Mouse (Mus musculus) CH12.LX (cell line): Measurements from ENCODE around the gene Med17. TPM values are rescaled to one million over a fixed set of nuclear protein-coding genes. Genes with fewer than 3 reads are reported as not detected.

Experiments
- DNase-seq: peaks from one replicate; pipeline ENCODE4 v3.0.0-alpha.2; 2013; ENCODE audit errors: extremely low read depth
- H3K27ac ChIP-seq: 2 replicates; pipeline ENCODE4 v1.5.1; 2012; ENCODE audit warnings: low read depth, mild to moderate bottlenecking, control low read depth, moderate library complexity; ENCODE audit not compliant: insufficient read depth
- H3K27me3 ChIP-seq: replicated peaks from 2 replicates; pipeline ENCODE3; 2012; ENCODE audit warnings: inconsistent platforms
- H3K36me3 ChIP-seq, 2 experiments: replicated peaks in 1 of 2; 2 replicates each; pipeline versions ENCODE3 to v1.6.1; 2012; ENCODE audit warnings: inconsistent platforms in 1 of 2, low read length in 1 of 2, mild to moderate bottlenecking in 1 of 2, mixed read lengths in 1 of 2, moderate library complexity in 1 of 2; ENCODE audit not compliant: control insufficient read depth in 1 of 2, insufficient read depth in 1 of 2
- H3K4me1 ChIP-seq, 2 experiments: 2 replicates each; pipeline ENCODE4 v1.6.1; 2012; ENCODE audit warnings: inconsistent platforms in 1 of 2, moderate library complexity in 1 of 2; ENCODE audit not compliant: insufficient read depth in 2 of 2, control insufficient read depth in 1 of 2
- H3K4me2 ChIP-seq: 2 replicates; pipeline ENCODE4 v1.6.1; 2012; ENCODE audit warnings: low read depth, mild to moderate bottlenecking, control low read depth; ENCODE audit not compliant: poor library complexity, insufficient read depth, severe bottlenecking
- H3K4me3 ChIP-seq, 3 experiments: fragments of 150-350 bp in 1 of 3; sonication (generic) in 1 of 3; replicated peaks in 1 of 3; 2 replicates each; pipeline versions ENCODE3 to v1.5.1; 2011 to 2012; ENCODE audit warnings: low read depth in 2 of 3, low read length in 2 of 3, mild to moderate bottlenecking in 2 of 3, moderate library complexity in 2 of 3, control low read depth in 1 of 3, improper control_type of control experiment in 1 of 3, inconsistent platforms in 1 of 3, mixed read lengths in 1 of 3; ENCODE audit not compliant: poor library complexity in 1 of 3
- H3K79me2 ChIP-seq: replicated peaks from 2 replicates; pipeline ENCODE4 v1.6.1; 2012; ENCODE audit warnings: mild to moderate bottlenecking, moderate library complexity; ENCODE audit not compliant: control insufficient read depth, poor library complexity, insufficient read depth, severe bottlenecking; ENCODE audit errors: extremely low read depth
- H3K9ac ChIP-seq: 2 replicates; pipeline ENCODE4 v1.6.1; 2012; ENCODE audit warnings: low read depth, mild to moderate bottlenecking, control low read depth, moderate library complexity; ENCODE audit not compliant: insufficient read depth
- H3K9me3 ChIP-seq: replicated peaks from 2 replicates; pipeline ENCODE3; 2012; ENCODE audit warnings: low read length, inconsistent platforms, mixed read lengths
- CTCF ChIP-seq, 2 experiments: IDR thresholded peaks in 1 of 2; conservative IDR thresholded peaks in 1 of 2; 2 replicates each; pipeline ENCODE4 v1.5.1; 2011 to 2012; ENCODE audit warnings: low read depth in 2 of 2, low read length in 2 of 2, improper control_type of control experiment in 1 of 2, inconsistent platforms in 1 of 2, mild to moderate bottlenecking in 1 of 2, moderate library complexity in 1 of 2
- E2F4 ChIP-seq: IDR thresholded peaks from 2 replicates; pipeline ENCODE4 v1.6.1; 2011; ENCODE audit warnings: low read depth, low read length, improper control_type of control experiment; ENCODE audit not compliant: insufficient replicate concordance
- GABPA ChIP-seq: IDR thresholded peaks from 2 replicates; pipeline ENCODE4 v1.6.1; 2012; ENCODE audit warnings: low read depth, low read length, improper control_type of control experiment, inconsistent platforms; ENCODE audit not compliant: insufficient replicate concordance
- MEF2A ChIP-seq: IDR thresholded peaks from 2 replicates; pipeline ENCODE4 v1.6.1; 2014; ENCODE audit warnings: low read depth, mild to moderate bottlenecking, inconsistent platforms, low read length, improper control_type of control experiment, borderline replicate concordance
- MXI1 ChIP-seq: IDR thresholded peaks from 2 replicates; pipeline ENCODE4 v1.6.1; 2011; ENCODE audit warnings: mild to moderate bottlenecking, low read depth, low read length, improper control_type of control experiment
- MYC ChIP-seq: IDR thresholded peaks from 2 replicates; pipeline ENCODE4 v1.6.1; 2011; ENCODE audit warnings: low read depth, mild to moderate bottlenecking, improper control_type of control experiment, low read length
- RAD21 ChIP-seq: IDR thresholded peaks from 2 replicates; pipeline ENCODE4 v1.6.1; 2011; ENCODE audit warnings: low read depth, mild to moderate bottlenecking, low read length, improper control_type of control experiment, moderate library complexity
- SMC3 ChIP-seq: IDR thresholded peaks from 2 replicates; pipeline ENCODE4 v1.6.1; 2011; ENCODE audit warnings: low read depth, low read length, improper control_type of control experiment
- TCF12 ChIP-seq: IDR thresholded peaks from 2 replicates; pipeline ENCODE4 v1.6.1; 2014; ENCODE audit warnings: low read depth, mild to moderate bottlenecking, inconsistent platforms, low read length, improper control_type of control experiment
- dilution Hi-C: fragments of 300-500 bp; cut with MboI; formaldehyde crosslinking; loops from 2 replicates; pipeline ENCODE4 v1.14.3; 2020; ENCODE audit warnings: low sequenced_read_pairs; ENCODE audit not compliant: extremely low pct_unique_long_range_greater_than_20kb, extremely low pct_ligation_motif_present
- in situ Hi-C: fragments of 300-500 bp; cut with MboI; formaldehyde crosslinking; loops from 3 replicates; pipeline ENCODE4 v1.14.3; 2019; ENCODE audit warnings: low sequenced_read_pairs, low pct_ligation_motif_present, low pct_unique_long_range_greater_than_20kb, mixed read lengths
- polyA plus RNA-seq: library from polyadenylated mRNA; unstranded; fragments of >175 nt; gene quantifications from 2 replicates; pipeline ENCODE4 v1.2.1, GENCODE M21; 2012; ENCODE audit warnings: low read depth; ENCODE audit not compliant: insufficient read length
- total RNA-seq, 2 experiments: library from RNA; depleted of rRNA; stranded (reverse); fragments of 300-350 nt in 1 of 2; fragments of >200 nt in 1 of 2; gene quantifications; 2 replicates each; pipeline ENCODE4 v1.2.3; 2012 to 2014

Gene Med17
- total and polyA plus RNA-seq, 3 experiments, result 39.7 to 59.8 (median 57.0) TPM

DNA sequence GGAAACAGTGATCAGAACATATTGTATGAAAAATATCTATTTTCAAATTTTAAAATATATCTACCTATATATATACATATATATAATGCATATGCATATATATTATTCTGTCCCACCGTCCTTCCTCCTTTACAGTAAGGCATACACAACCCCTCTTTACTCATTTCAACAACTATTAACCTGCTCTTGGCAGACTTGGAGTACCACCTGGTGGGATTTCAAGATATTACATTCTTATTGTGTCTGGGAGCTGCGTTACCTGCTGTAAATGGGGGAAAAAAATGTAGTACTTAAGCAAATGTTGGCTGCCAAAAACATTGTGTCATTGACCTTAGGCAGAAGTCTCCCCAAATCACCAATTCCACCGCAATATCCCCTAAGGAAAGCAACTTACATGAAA lies 67.9 kb downstream of the Med17 start:
- in situ Hi-C loops, result no loop called here
- DNase-seq, result peak; percentile 8
- H3K4me3 ChIP-seq, result no peak overlapping the region
- no peaks in the 10 kb centered on the region for H3K36me3 ChIP-seq
- no peak overlapping the region for H3K4me2 ChIP-seq
- H3K27me3 ChIP-seq, result no peaks in the 10 kb centered on the region
- dilution Hi-C loops, result no loop called here
- no peak overlapping the region for H3K9ac ChIP-seq
- no peaks in the 10 kb centered on the region for H3K9me3 ChIP-seq
- no peaks in the 10 kb centered on the region for H3K79me2 ChIP-seq
- peak; percentile 42 for TF ChIP-seq SMC3
- no peak for TF ChIP-seq TCF12
- no peak for TF ChIP-seq MEF2A
- peak; percentile 64 for TF ChIP-seq RAD21
- no peak for TF ChIP-seq MYC
- no peak for TF ChIP-seq MXI1
- TF ChIP-seq GABPA, result no peak
- TF ChIP-seq E2F4, result no peak
- TF ChIP-seq CTCF (conservative IDR thresholded peaks at IDR 0.05 in 1 of 2, IDR thresholded peaks at IDR 0.05 in 1 of 2; ENCODE audit: low read depth in 2 of 2, low read length in 2 of 2), result peak in 1 of 2 experiments; percentile 61; a peak in 2 of 4 replicates
- H3K27ac ChIP-seq, result no peak overlapping the region
- no peaks in the 10 kb centered on the region for H3K4me1 ChIP-seq

Other genes with a start within 250 kb of the Med17 start
- gene Panx1, start 234.5 kb downstream of the Med17 start, total RNA-seq (2012; rRNA removed), result 15.6 and 19.7 TPM in 2 replicates
- 20.0 and 27.9 TPM in 2 replicates for gene Panx1, start 234.5 kb downstream of the Med17 start, total RNA-seq (2014; rRNA removed)
- gene Panx1, start 234.5 kb downstream of the Med17 start, polyA plus RNA-seq, result 40.0 and 54.0 TPM in 2 replicates
- gene Hephl1, start 167.8 kb downstream of the Med17 start, total RNA-seq (2012; rRNA removed), result not detected in 2 replicates
- not detected in 2 replicates for gene Hephl1, start 167.8 kb downstream of the Med17 start, total RNA-seq (2014; rRNA removed)
- gene Hephl1, start 167.8 kb downstream of the Med17 start, polyA plus RNA-seq, result not detected in 2 replicates
- not detected in 2 replicates for gene Vstm5, start 40.9 kb downstream of the Med17 start, total RNA-seq (2012; rRNA removed)
- gene Vstm5, start 40.9 kb downstream of the Med17 start, total RNA-seq (2014; rRNA removed), result not detected in 2 replicates
- gene Vstm5, start 40.9 kb downstream of the Med17 start, polyA plus RNA-seq, result not detected in 2 replicates
- 1,079 and 1,089 TPM in 2 replicates for gene Taf1d, start 26.3 kb upstream of the Med17 start, total RNA-seq (2012; rRNA removed)
- 249 and 299 TPM in 2 replicates for gene Taf1d, start 26.3 kb upstream of the Med17 start, total RNA-seq (2014; rRNA removed)
- gene Taf1d, start 26.3 kb upstream of the Med17 start, polyA plus RNA-seq, result 181 and 204 TPM in 2 replicates
- gene 4931406C07Rik, start 26.5 kb upstream of the Med17 start, total RNA-seq (2012; rRNA removed), result 5.0 and 5.3 TPM in 2 replicates
- gene 4931406C07Rik, start 26.5 kb upstream of the Med17 start, total RNA-seq (2014; rRNA removed), result 10.9 and 12.0 TPM in 2 replicates
- 20.2 and 22.4 TPM in 2 replicates for gene 4931406C07Rik, start 26.5 kb upstream of the Med17 start, polyA plus RNA-seq
- 20.4 and 23.8 TPM in 2 replicates for gene Cep295, start 77.9 kb upstream of the Med17 start, total RNA-seq (2012; rRNA removed)
- 27.1 and 27.2 TPM in 2 replicates for gene Cep295, start 77.9 kb upstream of the Med17 start, total RNA-seq (2014; rRNA removed)
- 29.9 and 31.4 TPM in 2 replicates for gene Cep295, start 77.9 kb upstream of the Med17 start, polyA plus RNA-seq
- 46.2 and 49.6 TPM in 2 replicates for gene Smco4, start 213.5 kb upstream of the Med17 start, total RNA-seq (2012; rRNA removed)
- 24.8 and 26.9 TPM in 2 replicates for gene Smco4, start 213.5 kb upstream of the Med17 start, total RNA-seq (2014; rRNA removed)
- gene Smco4, start 213.5 kb upstream of the Med17 start, polyA plus RNA-seq, result 64.4 and 65.6 TPM in 2 replicates